Mouse (Mus musculus): ENCODE measurements around the gene Mgat4a.

GRCm38 (mm10) chr1:37524669-37525068 lies 16.1 kb downstream of the Mgat4a start:
- no peak for TF ChIP-seq POLR2A (IDR thresholded peaks at IDR 0.05; ENCODE audit: borderline replicate concordance, low read depth, low read length)
- no peak for TF ChIP-seq CTCF (IDR thresholded peaks at IDR 0.05; ENCODE audit: low read depth, low read length)

Data from bone marrow macrophage, adult 2 months (primary cell).